Mouse (Mus musculus): ENCODE data around the gene Pde4d. TPM values are rescaled to one million over a fixed set of nuclear protein-coding genes. Genes with fewer than 3 reads are reported as not detected.

Gene Pde4d
- polyA plus RNA-seq, 1 experiment from 2014 or later: 19.0 TPM

- DNase-seq (ENCODE audit: low spot score) (no peak), ATAC-seq (replicated peaks; ENCODE audit: low FRiP score) (0 out of 2 replicates have a peak, but pooled peaks have one; percentile 32)
- WGBS: 16% methylated on average over 3 of the region's 3 CpGs
- peak overlapping the region; percentile 0; the same call in 1 of the 2 replicates for H3K27ac ChIP-seq (ENCODE audit: low read depth, low read length)
- H3K4me2 ChIP-seq: 0 out of 2 replicates have a peak overlapping the region, but pooled peaks have one; percentile 1
- no peak overlapping the region for H3K4me3 ChIP-seq (ENCODE audit: low read depth, low read length)
- no peaks in the 10 kb centered on the region for H3K36me3 ChIP-seq (ENCODE audit: control insufficient read depth, insufficient read depth, low read length)
- H3K9me3 ChIP-seq (ENCODE audit: control insufficient read depth, low read length): no peaks in the 10 kb centered on the region
- no peak overlapping the region for H3K9ac ChIP-seq (ENCODE audit: low read depth, low read length)
- H3K4me1 ChIP-seq (replicated peaks; ENCODE audit: control insufficient read depth, insufficient read depth, low read length): peaks cover 28% of the 10 kb centered on the region
- H3K27me3 ChIP-seq (replicated peaks; ENCODE audit: control insufficient read depth, insufficient read depth, low read length): no peaks in the 10 kb centered on the region
Measured at GRCm38 (mm10) chr13:109807446-109807845, 1357.7 kb downstream of the Pde4d start.

DNA sequence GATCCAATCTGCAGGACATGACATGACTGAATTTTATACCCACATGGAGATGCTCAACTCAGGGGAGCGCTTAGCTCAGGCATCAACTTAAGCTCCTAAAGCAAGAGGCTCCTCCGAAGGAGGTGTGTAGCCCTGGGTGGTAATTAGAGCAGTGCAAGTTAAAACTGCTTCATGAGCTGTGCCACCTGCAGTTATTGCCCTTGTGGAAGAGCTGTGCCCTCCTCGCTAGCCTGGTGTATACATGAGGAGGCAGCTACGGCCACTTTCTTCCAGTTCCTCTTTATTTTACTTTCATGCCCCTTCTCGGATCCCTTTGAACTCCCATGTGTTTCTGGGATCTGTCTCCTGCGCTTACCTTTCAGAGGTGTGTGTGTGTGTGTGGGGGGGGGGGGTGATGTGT lies 1358.3 kb downstream of the Pde4d start:
- DNase-seq (ENCODE audit: low spot score): no peak
- H3K27ac ChIP-seq (ENCODE audit: low read depth, low read length): peak overlapping the region; percentile 61; the same call in 1 of the 2 replicates
- no peak overlapping the region for H3K9ac ChIP-seq (ENCODE audit: low read depth, low read length)
- no peak overlapping the region for H3K4me3 ChIP-seq (ENCODE audit: low read depth, low read length)
- H3K4me2 ChIP-seq: no peak overlapping the region
- peaks cover 28% of the 10 kb centered on the region for H3K4me1 ChIP-seq (replicated peaks; ENCODE audit: control insufficient read depth, insufficient read depth, low read length)
- WGBS: 68% methylated on average over 6 of the region's 6 CpGs
- no peaks in the 10 kb centered on the region for H3K36me3 ChIP-seq (ENCODE audit: control insufficient read depth, insufficient read depth, low read length)
- H3K27me3 ChIP-seq (replicated peaks; ENCODE audit: control insufficient read depth, insufficient read depth, low read length): no peaks in the 10 kb centered on the region
- H3K9me3 ChIP-seq (ENCODE audit: control insufficient read depth, low read length): no peaks in the 10 kb centered on the region
- no peak for ATAC-seq (replicated peaks; ENCODE audit: low FRiP score)

- no peak overlapping the region for H3K4me2 ChIP-seq
- no peaks in the 10 kb centered on the region for H3K36me3 ChIP-seq (ENCODE audit: control insufficient read depth, insufficient read depth, low read length)
- H3K4me3 ChIP-seq (ENCODE audit: low read depth, low read length): no peak overlapping the region
- ATAC-seq (replicated peaks; ENCODE audit: low FRiP score) (no peak), DNase-seq (ENCODE audit: low spot score) (no peak)
- no peak overlapping the region for H3K27ac ChIP-seq (ENCODE audit: low read depth, low read length)
- H3K9ac ChIP-seq (ENCODE audit: low read depth, low read length): no peak overlapping the region
- peaks cover 28% of the 10 kb centered on the region for H3K4me1 ChIP-seq (replicated peaks; ENCODE audit: control insufficient read depth, insufficient read depth, low read length)
- no peaks in the 10 kb centered on the region for H3K27me3 ChIP-seq (replicated peaks; ENCODE audit: control insufficient read depth, insufficient read depth, low read length)
- H3K9me3 ChIP-seq (ENCODE audit: control insufficient read depth, low read length): no peaks in the 10 kb centered on the region
- WGBS: 95% methylated on average over 6 of the region's 7 CpGs
Measured at GRCm38 (mm10) chr13:109808946-109809345, 1359.2 kb downstream of the Pde4d start.

- ATAC-seq (replicated peaks; ENCODE audit: low FRiP score) (no peak), DNase-seq (ENCODE audit: low spot score) (no peak)
- no peak overlapping the region for H3K4me2 ChIP-seq
- H3K9ac ChIP-seq (ENCODE audit: low read depth, low read length): no peak overlapping the region
- H3K27me3 ChIP-seq (replicated peaks; ENCODE audit: control insufficient read depth, insufficient read depth, low read length): no peaks in the 10 kb centered on the region
- H3K36me3 ChIP-seq (ENCODE audit: control insufficient read depth, insufficient read depth, low read length): no peaks in the 10 kb centered on the region
- 80% methylated on average over 4 of the region's 4 CpGs for WGBS
- H3K27ac ChIP-seq (ENCODE audit: low read depth, low read length): no peak overlapping the region
- H3K4me1 ChIP-seq (replicated peaks; ENCODE audit: control insufficient read depth, insufficient read depth, low read length): peaks cover 28% of the 10 kb centered on the region
- no peaks in the 10 kb centered on the region for H3K9me3 ChIP-seq (ENCODE audit: control insufficient read depth, low read length)
- no peak overlapping the region for H3K4me3 ChIP-seq (ENCODE audit: low read depth, low read length)
Measured at GRCm38 (mm10) chr13:109809646-109810045, 1359.9 kb downstream of the Pde4d start.

- no peaks in the 10 kb centered on the region for H3K9me3 ChIP-seq (ENCODE audit: control insufficient read depth, low read length)
- no peaks in the 10 kb centered on the region for H3K36me3 ChIP-seq (ENCODE audit: control insufficient read depth, insufficient read depth, low read length)
- H3K4me2 ChIP-seq: no peak overlapping the region
- no peaks in the 10 kb centered on the region for H3K4me1 ChIP-seq (replicated peaks; ENCODE audit: control insufficient read depth, insufficient read depth, low read length)
- H3K9ac ChIP-seq (ENCODE audit: low read depth, low read length): no peak overlapping the region
- no peak for DNase-seq (ENCODE audit: low spot score)
- H3K27me3 ChIP-seq (replicated peaks; ENCODE audit: control insufficient read depth, insufficient read depth, low read length): no peaks in the 10 kb centered on the region
- H3K4me3 ChIP-seq (ENCODE audit: low read depth, low read length): no peak overlapping the region
- ATAC-seq (replicated peaks; ENCODE audit: low FRiP score): no peak
- 79% methylated on average over 4 of the region's 4 CpGs for WGBS
- H3K27ac ChIP-seq (ENCODE audit: low read depth, low read length): no peak overlapping the region
Measured at GRCm38 (mm10) chr13:109813924-109814323, 1364.2 kb downstream of the Pde4d start.

GRCm38 (mm10) chr13:109819071-109819470 lies 1369.3 kb downstream of the Pde4d start:
- WGBS: 75% methylated on average over 3 of the region's 3 CpGs
- DNase-seq (ENCODE audit: low spot score) (no peak), ATAC-seq (replicated peaks; ENCODE audit: low FRiP score) (no peak)
- H3K9me3 ChIP-seq (ENCODE audit: control insufficient read depth, low read length): no peaks in the 10 kb centered on the region
- H3K9ac ChIP-seq (ENCODE audit: low read depth, low read length): no peak overlapping the region
- H3K4me1 ChIP-seq (replicated peaks; ENCODE audit: control insufficient read depth, insufficient read depth, low read length): peaks cover 30% of the 10 kb centered on the region
- no peaks in the 10 kb centered on the region for H3K36me3 ChIP-seq (ENCODE audit: control insufficient read depth, insufficient read depth, low read length)
- no peak overlapping the region for H3K4me2 ChIP-seq
- no peak overlapping the region for H3K27ac ChIP-seq (ENCODE audit: low read depth, low read length)
- no peak overlapping the region for H3K4me3 ChIP-seq (ENCODE audit: low read depth, low read length)
- H3K27me3 ChIP-seq (replicated peaks; ENCODE audit: control insufficient read depth, insufficient read depth, low read length): no peaks in the 10 kb centered on the region

DNA sequence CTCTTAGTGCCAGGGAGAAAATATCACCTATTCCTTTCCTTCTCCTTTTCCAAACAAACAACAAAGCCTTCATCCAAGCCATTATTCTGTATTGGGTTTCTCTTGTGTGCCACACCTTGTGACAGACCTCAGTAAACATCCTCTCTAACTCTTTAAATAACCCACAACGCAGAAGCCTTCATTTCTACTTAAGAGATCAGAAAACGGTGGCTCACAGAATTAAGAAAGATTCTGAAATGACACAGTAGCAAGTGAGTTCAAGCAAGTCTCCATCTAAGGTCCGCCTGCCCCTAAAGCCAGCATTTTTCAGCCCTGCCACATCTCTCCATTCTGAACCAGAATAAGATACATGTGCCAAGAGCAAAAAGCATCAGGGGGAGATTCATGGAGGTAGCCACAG lies 1370.4 kb downstream of the Pde4d start:
- no peak for ATAC-seq (replicated peaks; ENCODE audit: low FRiP score)
- DNase-seq (ENCODE audit: low spot score): no peak
- H3K27ac ChIP-seq (ENCODE audit: low read depth, low read length): no peak overlapping the region
- H3K4me1 ChIP-seq (replicated peaks; ENCODE audit: control insufficient read depth, insufficient read depth, low read length): peaks cover 30% of the 10 kb centered on the region
- no peaks in the 10 kb centered on the region for H3K27me3 ChIP-seq (replicated peaks; ENCODE audit: control insufficient read depth, insufficient read depth, low read length)
- 65% methylated on average over 3 of the region's 3 CpGs for WGBS
- H3K9me3 ChIP-seq (ENCODE audit: control insufficient read depth, low read length): no peaks in the 10 kb centered on the region
- H3K4me3 ChIP-seq (ENCODE audit: low read depth, low read length): no peak overlapping the region
- H3K4me2 ChIP-seq: no peak overlapping the region
- H3K36me3 ChIP-seq (ENCODE audit: control insufficient read depth, insufficient read depth, low read length): no peaks in the 10 kb centered on the region
- H3K9ac ChIP-seq (ENCODE audit: low read depth, low read length): no peak overlapping the region

GRCm38 (mm10) chr13:109820866-109821265 lies 1371.1 kb downstream of the Pde4d start:
- no peak overlapping the region for H3K4me3 ChIP-seq (ENCODE audit: low read depth, low read length)
- H3K36me3 ChIP-seq (ENCODE audit: control insufficient read depth, insufficient read depth, low read length): no peaks in the 10 kb centered on the region
- no peaks in the 10 kb centered on the region for H3K9me3 ChIP-seq (ENCODE audit: control insufficient read depth, low read length)
- no peak overlapping the region for H3K4me2 ChIP-seq
- 41% methylated on average over 3 of the region's 3 CpGs for WGBS
- peaks cover 30% of the 10 kb centered on the region for H3K4me1 ChIP-seq (replicated peaks; ENCODE audit: control insufficient read depth, insufficient read depth, low read length)
- ATAC-seq (replicated peaks; ENCODE audit: low FRiP score): no peak
- no peaks in the 10 kb centered on the region for H3K27me3 ChIP-seq (replicated peaks; ENCODE audit: control insufficient read depth, insufficient read depth, low read length)
- DNase-seq (ENCODE audit: low spot score): no peak
- H3K27ac ChIP-seq (ENCODE audit: low read depth, low read length): 0 out of 2 replicates have a peak overlapping the region, but pooled peaks have one; percentile 79
- H3K9ac ChIP-seq (ENCODE audit: low read depth, low read length): no peak overlapping the region

DNA sequence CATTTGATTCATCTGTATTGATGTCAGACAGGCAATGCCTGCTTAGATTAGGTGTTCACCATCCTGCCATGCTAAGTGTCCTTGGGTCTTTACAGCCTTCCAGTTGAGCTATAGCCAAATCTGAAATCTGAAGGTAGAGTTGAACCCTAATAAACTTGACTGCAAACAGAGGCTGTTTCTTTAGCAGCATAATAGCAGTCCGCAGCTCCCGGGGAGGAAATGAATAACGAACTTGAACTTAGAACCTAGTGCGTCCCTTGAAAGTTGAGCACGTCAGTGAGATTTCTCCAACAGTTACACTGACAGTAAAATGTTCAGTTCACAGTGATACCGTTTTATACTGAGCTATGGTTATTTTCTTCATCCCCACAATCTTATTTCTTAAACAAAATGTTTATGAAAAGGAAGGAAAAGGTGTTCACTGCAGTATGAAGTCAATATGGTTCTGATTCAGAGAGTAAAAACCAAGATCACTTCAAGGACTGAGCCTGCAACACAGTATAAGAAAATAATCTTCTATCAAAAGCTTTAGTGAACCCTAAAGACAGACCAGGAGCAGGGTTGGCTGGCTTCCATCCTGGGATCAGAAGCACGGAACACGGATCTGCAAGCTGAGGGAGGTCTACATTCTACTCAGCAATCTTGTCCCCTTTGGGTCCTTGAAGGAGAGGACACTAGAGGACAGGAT lies 1372.1 kb downstream of the Pde4d start:
- Histone ChIP-seq H3K27me3 (replicated peaks; ENCODE audit: control insufficient read depth, insufficient read depth, low read length) (no peaks in the 10 kb centered on the region), H3K27ac (ENCODE audit: low read depth, low read length) (peak overlapping the region; percentile 79), H3K36me3 (ENCODE audit: control insufficient read depth, insufficient read depth, low read length) (no peaks in the 10 kb centered on the region), H3K4me1 (replicated peaks; ENCODE audit: control insufficient read depth, insufficient read depth, low read length) (peaks cover 30% of the 10 kb centered on the region), H3K9me3 (ENCODE audit: control insufficient read depth, low read length) (no peaks in the 10 kb centered on the region), H3K4me2 (peak overlapping the region; percentile 71), H3K9ac (ENCODE audit: low read depth, low read length) (peak overlapping the region; percentile 58; the same call in 1 of the 2 replicates), H3K4me3 (ENCODE audit: low read depth, low read length) (peak overlapping the region; percentile 27)
- ATAC-seq (replicated peaks; ENCODE audit: low FRiP score) (peak; percentile 77), DNase-seq (ENCODE audit: low spot score) (no peak)
- WGBS: 36% methylated on average over 8 of the region's 8 CpGs
